Mouse (Mus musculus): ENCODE results near the gene Pcnx2. TPM values are rescaled to one million over a fixed set of nuclear protein-coding genes. Genes with fewer than 3 reads are reported as not detected.

Gene Pcnx2
- polyA plus RNA-seq, 1 experiment: 0.01 TPM

GRCm38 (mm10) chr8:125818796-125819195 lies 79.3 kb downstream of the Pcnx2 start:
- no peaks in the 10 kb centered on the region for H3K27me3 ChIP-seq (ENCODE audit: control insufficient read depth)
- H3K36me3 ChIP-seq (ENCODE audit: control insufficient read depth): no peaks in the 10 kb centered on the region
- no peaks in the 10 kb centered on the region; the same call in 1 of the 2 replicates for H3K9me3 ChIP-seq (ENCODE audit: control insufficient read depth, low read length)
- no peak overlapping the region for H3K4me3 ChIP-seq (replicated peaks)
- TF ChIP-seq TAL1 (IDR thresholded peaks at IDR 0.05; ENCODE audit: low read length) (no peak), GATA1 (IDR thresholded peaks at IDR 0.05; ENCODE audit: low read length) (no peak)
- H3K4me1 ChIP-seq (ENCODE audit: control insufficient read depth): peaks cover 3% of the 10 kb centered on the region; the same call in 1 of the 2 replicates

GRCm38 (mm10) chr8:125816742-125817141 lies 81.4 kb downstream of the Pcnx2 start:
- H3K9me3 ChIP-seq (ENCODE audit: control insufficient read depth, low read length): no peaks in the 10 kb centered on the region; the same call in 1 of the 2 replicates
- no peak overlapping the region for H3K4me3 ChIP-seq (replicated peaks)
- no peaks in the 10 kb centered on the region for H3K36me3 ChIP-seq (ENCODE audit: control insufficient read depth)
- H3K27me3 ChIP-seq (ENCODE audit: control insufficient read depth): no peaks in the 10 kb centered on the region
- no peaks in the 10 kb centered on the region for H3K4me1 ChIP-seq (ENCODE audit: control insufficient read depth)
- TF ChIP-seq TAL1 (IDR thresholded peaks at IDR 0.05; ENCODE audit: low read length): no peak
- TF ChIP-seq GATA1 (IDR thresholded peaks at IDR 0.05; ENCODE audit: low read length): no peak

GRCm38 (mm10) chr8:125808826-125809225 lies 89.3 kb downstream of the Pcnx2 start:
- TF ChIP-seq GATA1 (IDR thresholded peaks at IDR 0.05; ENCODE audit: low read length) (no peak), TAL1 (IDR thresholded peaks at IDR 0.05; ENCODE audit: low read length) (no peak)
- no peak overlapping the region for H3K4me3 ChIP-seq (replicated peaks)
- no peaks in the 10 kb centered on the region for H3K36me3 ChIP-seq (ENCODE audit: control insufficient read depth)
- no peaks in the 10 kb centered on the region for H3K27me3 ChIP-seq (ENCODE audit: control insufficient read depth)
- peaks cover 9% of the 10 kb centered on the region for H3K9me3 ChIP-seq (ENCODE audit: control insufficient read depth, low read length)
- H3K4me1 ChIP-seq (ENCODE audit: control insufficient read depth): no peaks in the 10 kb centered on the region

- Histone ChIP-seq H3K4me1 (ENCODE audit: control insufficient read depth) (no peaks in the 10 kb centered on the region), H3K4me3 (replicated peaks) (no peak overlapping the region), H3K27me3 (ENCODE audit: control insufficient read depth) (no peaks in the 10 kb centered on the region), H3K36me3 (ENCODE audit: control insufficient read depth) (no peaks in the 10 kb centered on the region), H3K9me3 (ENCODE audit: control insufficient read depth, low read length) (peaks cover 16% of the 10 kb centered on the region)
- TF ChIP-seq TAL1 (IDR thresholded peaks at IDR 0.05; ENCODE audit: low read length): no peak
- TF ChIP-seq GATA1 (IDR thresholded peaks at IDR 0.05; ENCODE audit: low read length): no peak
Observed at GRCm38 (mm10) chr8:125807905-125808310, 90.2 kb downstream of the Pcnx2 start.

GRCm38 (mm10) chr8:125806459-125806858 lies 91.7 kb downstream of the Pcnx2 start:
- Histone ChIP-seq H3K9me3 (ENCODE audit: control insufficient read depth, low read length) (peaks cover 18% of the 10 kb centered on the region), H3K27me3 (ENCODE audit: control insufficient read depth) (no peaks in the 10 kb centered on the region), H3K4me1 (ENCODE audit: control insufficient read depth) (no peaks in the 10 kb centered on the region), H3K36me3 (ENCODE audit: control insufficient read depth) (no peaks in the 10 kb centered on the region), H3K4me3 (replicated peaks) (no peak overlapping the region)
- TF ChIP-seq GATA1 (IDR thresholded peaks at IDR 0.05; ENCODE audit: low read length) (no peak), TAL1 (IDR thresholded peaks at IDR 0.05; ENCODE audit: low read length) (no peak)

- H3K4me1 ChIP-seq (ENCODE audit: control insufficient read depth): no peaks in the 10 kb centered on the region; the same call in 1 of the 2 replicates
- H3K27me3 ChIP-seq (ENCODE audit: control insufficient read depth): no peaks in the 10 kb centered on the region
- TF ChIP-seq TAL1 (IDR thresholded peaks at IDR 0.05; ENCODE audit: low read length): no peak
- no peak for TF ChIP-seq GATA1 (IDR thresholded peaks at IDR 0.05; ENCODE audit: low read length)
- H3K4me3 ChIP-seq (replicated peaks): no peak overlapping the region
- H3K9me3 ChIP-seq (ENCODE audit: control insufficient read depth, low read length): peaks cover 10% of the 10 kb centered on the region; the same call in 1 of the 2 replicates
- no peaks in the 10 kb centered on the region for H3K36me3 ChIP-seq (ENCODE audit: control insufficient read depth)
Observed at GRCm38 (mm10) chr8:125796970-125797369, 101.1 kb downstream of the Pcnx2 start.

GRCm38 (mm10) chr8:125795341-125795740 lies 102.8 kb downstream of the Pcnx2 start:
- Histone ChIP-seq H3K4me1 (ENCODE audit: control insufficient read depth) (no peaks in the 10 kb centered on the region; the same call in 1 of the 2 replicates), H3K27me3 (ENCODE audit: control insufficient read depth) (no peaks in the 10 kb centered on the region), H3K36me3 (ENCODE audit: control insufficient read depth) (no peaks in the 10 kb centered on the region), H3K4me3 (replicated peaks) (no peak overlapping the region), H3K9me3 (ENCODE audit: control insufficient read depth, low read length) (peaks cover 13% of the 10 kb centered on the region; the same call in 1 of the 2 replicates)
- TF ChIP-seq GATA1 (IDR thresholded peaks at IDR 0.05; ENCODE audit: low read length) (no peak), TAL1 (IDR thresholded peaks at IDR 0.05; ENCODE audit: low read length) (no peak)

GRCm38 (mm10) chr8:125792816-125793455 lies 105.2 kb downstream of the Pcnx2 start:
- Histone ChIP-seq H3K36me3 (ENCODE audit: control insufficient read depth) (no peaks in the 10 kb centered on the region), H3K27me3 (ENCODE audit: control insufficient read depth) (no peaks in the 10 kb centered on the region), H3K9me3 (ENCODE audit: control insufficient read depth, low read length) (peaks cover 13% of the 10 kb centered on the region; the same call in 1 of the 2 replicates), H3K4me1 (ENCODE audit: control insufficient read depth) (no peaks in the 10 kb centered on the region; the same call in 1 of the 2 replicates), H3K4me3 (replicated peaks) (no peak overlapping the region)
- no peak for TF ChIP-seq GATA1 (IDR thresholded peaks at IDR 0.05; ENCODE audit: low read length)
- no peak for TF ChIP-seq TAL1 (IDR thresholded peaks at IDR 0.05; ENCODE audit: low read length)

GRCm38 (mm10) chr8:125786886-125787285 lies 111.2 kb downstream of the Pcnx2 start:
- Histone ChIP-seq H3K4me3 (replicated peaks) (no peak overlapping the region), H3K4me1 (ENCODE audit: control insufficient read depth) (peaks cover 5% of the 10 kb centered on the region; the same call in 1 of the 2 replicates), H3K36me3 (ENCODE audit: control insufficient read depth) (no peaks in the 10 kb centered on the region), H3K27me3 (ENCODE audit: control insufficient read depth) (no peaks in the 10 kb centered on the region), H3K9me3 (ENCODE audit: control insufficient read depth, low read length) (peaks cover 3% of the 10 kb centered on the region; the same call in 1 of the 2 replicates)
- TF ChIP-seq GATA1 (IDR thresholded peaks at IDR 0.05; ENCODE audit: low read length) (no peak), TAL1 (IDR thresholded peaks at IDR 0.05; ENCODE audit: low read length) (no peak)

Measured in erythroblast, embryonic 14.5 days (primary cell).